Mouse (Mus musculus) thymus, postnatal 14 days (tissue): ENCODE results near the gene Pla2g1b.
"Not testable (repeated sequence)": the region's sequence is repeated elsewhere in the genome, so short reads cannot be mapped to it uniquely, and the experiment has no call there.

ENCODE experiments used
- DNase-seq: peaks from one replicate; pipeline ENCODE4 v3.0.0; 2021

Pla2g1b gene

GRCm38 (mm10) chr5:115484996-115485395 is 18.9 kb downstream of the Pla2g1b start:
- DNase-seq = no peak

- DNase-seq = no peak
Measured at GRCm38 (mm10) chr5:115485489-115486205, 19.6 kb downstream of the Pla2g1b start.

- DNase-seq = no peak
Measured at GRCm38 (mm10) chr5:115486726-115487125, 20.7 kb downstream of the Pla2g1b start.

GRCm38 (mm10) chr5:115487353-115487752 is 21.3 kb downstream of the Pla2g1b start:
- no peak for DNase-seq

- DNase-seq = no peak
Measured at GRCm38 (mm10) chr5:115487942-115488580, 22.0 kb downstream of the Pla2g1b start.

GRCm38 (mm10) chr5:115488841-115489698 is 23.0 kb downstream of the Pla2g1b start:
- peak; percentile 87 for DNase-seq

GRCm38 (mm10) chr5:115489699-115490637 is 23.9 kb downstream of the Pla2g1b start:
- peak; percentile 85 for DNase-seq

- DNase-seq = no peak
Measured at GRCm38 (mm10) chr5:115490638-115491000, 24.6 kb downstream of the Pla2g1b start.

GRCm38 (mm10) chr5:115491076-115491475 is 25.0 kb downstream of the Pla2g1b start:
- no peak for DNase-seq

GRCm38 (mm10) chr5:115491771-115492322 is 25.8 kb downstream of the Pla2g1b start:
- DNase-seq = peak; percentile 41

- DNase-seq = no peak
Measured at GRCm38 (mm10) chr5:115492711-115493335, 26.8 kb downstream of the Pla2g1b start.

- DNase-seq = no peak
Measured at GRCm38 (mm10) chr5:115493441-115493840, 27.4 kb downstream of the Pla2g1b start.

GRCm38 (mm10) chr5:115495618-115496017 is 29.6 kb downstream of the Pla2g1b start:
- not testable (repeated sequence) for DNase-seq

GRCm38 (mm10) chr5:115497033-115497432 is 31.0 kb downstream of the Pla2g1b start:
- no peak for DNase-seq

GRCm38 (mm10) chr5:115498307-115499240 is 32.5 kb downstream of the Pla2g1b start:
- no peak for DNase-seq

- DNase-seq = no peak
Measured at GRCm38 (mm10) chr5:115500383-115500935, 34.4 kb downstream of the Pla2g1b start.

- no peak for DNase-seq
Measured at GRCm38 (mm10) chr5:115503035-115503434, 37.0 kb downstream of the Pla2g1b start.

GRCm38 (mm10) chr5:115505617-115506016 is 39.6 kb downstream of the Pla2g1b start:
- not testable (repeated sequence) for DNase-seq

- peak; percentile 97 for DNase-seq
Measured at GRCm38 (mm10) chr5:115506454-115507201, 40.6 kb downstream of the Pla2g1b start, which contains the start of gene Pxn. TSS of gene Pxn (plus strand) at chr5:115506676.
